Mouse (Mus musculus): ENCODE results near the gene Cep97. TPM values are rescaled to one million over a fixed set of nuclear protein-coding genes. Genes with fewer than 3 reads are reported as not detected.
"Not testable (repeated sequence)": the region's sequence is repeated elsewhere in the genome, so short reads cannot be mapped to it uniquely, and the experiment has no call there.

Cep97 gene
- polyA plus RNA-seq, 1 experiment from 2014 or later = 3.5 TPM

- H3K27ac ChIP-seq (replicated peaks) = peak within 1 kb of the TSS; percentile 79
- no peaks in the 10 kb centered on the region for H3K27me3 ChIP-seq
- H3K9ac ChIP-seq = peak within 1 kb of the TSS; percentile 68
- H3K4me2 ChIP-seq = peak within 1 kb of the TSS; percentile 79
- H3K4me1 ChIP-seq (replicated peaks) = peaks cover 19% of the 10 kb centered on the region
- WGBS (ENCODE audit: insufficient replicate concordance) = under 1% methylated on average over 42 of the region's 42 CpGs
- H3K36me3 ChIP-seq (replicated peaks) = peaks cover 38% of the 10 kb centered on the region
- no peaks in the 10 kb centered on the region for H3K9me3 ChIP-seq (replicated peaks)
- H3K4me3 ChIP-seq (replicated peaks) = peak within 1 kb of the TSS; percentile 71
- ATAC-seq (ENCODE audit: insufficient read depth) = peak; percentile 86
These were observed 31.7 kb upstream of the Cep97 start, which contains the start of gene Rpl24 for GRCm38 (mm10) chr16:55966212-55966871. Rpl24 (plus strand) TSS chr16:55966275.

GRCm38 (mm10) chr16:55964126-55964949 lies 29.7 kb upstream of the Cep97 start:
- ATAC-seq (ENCODE audit: insufficient read depth) = no peak
- Histone ChIP-seq H3K9ac (no peak overlapping the region), H3K4me2 (no peak overlapping the region), H3K4me1 (replicated peaks) (peaks cover 19% of the 10 kb centered on the region), H3K4me3 (replicated peaks) (no peak overlapping the region), H3K9me3 (replicated peaks) (no peaks in the 10 kb centered on the region), H3K27ac (replicated peaks) (no peak overlapping the region), H3K27me3 (no peaks in the 10 kb centered on the region), H3K36me3 (replicated peaks) (peaks cover 18% of the 10 kb centered on the region)
- 50% methylated on average over 4 of the region's 4 CpGs for WGBS (ENCODE audit: insufficient replicate concordance)

GRCm38 (mm10) chr16:55963068-55963467 lies 28.4 kb upstream of the Cep97 start:
- 82% methylated on average over 6 of the region's 11 CpGs for WGBS (ENCODE audit: insufficient replicate concordance)
- not testable (repeated sequence) for H3K27ac ChIP-seq (replicated peaks); H3K36me3 ChIP-seq (replicated peaks); H3K4me2 ChIP-seq; H3K9me3 ChIP-seq (replicated peaks); ATAC-seq (ENCODE audit: insufficient read depth); H3K9ac ChIP-seq; H3K4me3 ChIP-seq (replicated peaks); H3K27me3 ChIP-seq
- H3K4me1 ChIP-seq (replicated peaks) = peaks cover 12% of the 10 kb centered on the region

GRCm38 (mm10) chr16:55954196-55954595 lies 19.5 kb upstream of the Cep97 start:
- H3K27me3 ChIP-seq; H3K9me3 ChIP-seq (replicated peaks); ATAC-seq (ENCODE audit: insufficient read depth); H3K4me1 ChIP-seq (replicated peaks); H3K27ac ChIP-seq (replicated peaks); H3K4me2 ChIP-seq; H3K9ac ChIP-seq; H3K36me3 ChIP-seq (replicated peaks); H3K4me3 ChIP-seq (replicated peaks): not testable (repeated sequence)
- 78% methylated on average over 9 of the region's 9 CpGs for WGBS (ENCODE audit: insufficient replicate concordance)

- Histone ChIP-seq H3K36me3 (replicated peaks) (no peaks in the 10 kb centered on the region), H3K9me3 (replicated peaks) (no peaks in the 10 kb centered on the region), H3K27me3 (no peaks in the 10 kb centered on the region), H3K4me1 (replicated peaks) (peaks cover 8% of the 10 kb centered on the region), H3K4me2 (no peak overlapping the region), H3K27ac (replicated peaks) (no peak overlapping the region), H3K9ac (no peak overlapping the region), H3K4me3 (replicated peaks) (no peak overlapping the region)
- ATAC-seq (ENCODE audit: insufficient read depth) = no peak
These were observed 18.1 kb upstream of the Cep97 start for GRCm38 (mm10) chr16:55952771-55953170.

GRCm38 (mm10) chr16:55951679-55952327 lies 17.1 kb upstream of the Cep97 start:
- Histone ChIP-seq H3K4me3 (replicated peaks) (peak overlapping the region; percentile 49), H3K4me2 (peak overlapping the region; percentile 54), H3K9ac (no peak overlapping the region), H3K4me1 (replicated peaks) (peaks cover 8% of the 10 kb centered on the region), H3K27me3 (no peaks in the 10 kb centered on the region), H3K9me3 (replicated peaks) (no peaks in the 10 kb centered on the region), H3K36me3 (replicated peaks) (no peaks in the 10 kb centered on the region), H3K27ac (replicated peaks) (no peak overlapping the region)
- 48% methylated on average over 7 of the region's 7 CpGs for WGBS (ENCODE audit: insufficient replicate concordance)
- ATAC-seq (ENCODE audit: insufficient read depth) = no peak

GRCm38 (mm10) chr16:55950946-55951678 lies 16.5 kb upstream of the Cep97 start:
- Histone ChIP-seq H3K4me2 (peak overlapping the region; percentile 54), H3K9ac (no peak overlapping the region), H3K36me3 (replicated peaks) (no peaks in the 10 kb centered on the region), H3K27ac (replicated peaks) (no peak overlapping the region), H3K27me3 (no peaks in the 10 kb centered on the region), H3K4me1 (replicated peaks) (peaks cover 8% of the 10 kb centered on the region), H3K4me3 (replicated peaks) (peak overlapping the region; percentile 49), H3K9me3 (replicated peaks) (no peaks in the 10 kb centered on the region)
- ATAC-seq (ENCODE audit: insufficient read depth) = peak; percentile 70; the same call in 1 of the 2 replicates
- 25% methylated on average over 19 of the region's 19 CpGs for WGBS (ENCODE audit: insufficient replicate concordance)

GRCm38 (mm10) chr16:55950462-55950861 lies 15.8 kb upstream of the Cep97 start:
- H3K27me3 ChIP-seq = no peaks in the 10 kb centered on the region
- peaks cover 8% of the 10 kb centered on the region for H3K4me1 ChIP-seq (replicated peaks)
- H3K9ac ChIP-seq = no peak overlapping the region
- no peak overlapping the region for H3K4me2 ChIP-seq
- H3K27ac ChIP-seq (replicated peaks) = no peak overlapping the region
- no peak overlapping the region for H3K4me3 ChIP-seq (replicated peaks)
- H3K36me3 ChIP-seq (replicated peaks) = no peaks in the 10 kb centered on the region
- H3K9me3 ChIP-seq (replicated peaks) = no peaks in the 10 kb centered on the region
- ATAC-seq (ENCODE audit: insufficient read depth) = no peak
- 62% methylated on average over 3 of the region's 3 CpGs for WGBS (ENCODE audit: insufficient replicate concordance)

GRCm38 (mm10) chr16:55948963-55949362 lies 14.3 kb upstream of the Cep97 start:
- H3K27ac ChIP-seq (replicated peaks) = no peak overlapping the region
- H3K4me3 ChIP-seq (replicated peaks) = no peak overlapping the region
- WGBS (ENCODE audit: insufficient replicate concordance) = 12% methylated on average over 7 of the region's 7 CpGs
- no peaks in the 10 kb centered on the region for H3K27me3 ChIP-seq
- no peak overlapping the region; the same call in 1 of the 2 replicates for H3K4me2 ChIP-seq
- no peak for ATAC-seq (ENCODE audit: insufficient read depth)
- H3K9ac ChIP-seq = no peak overlapping the region
- peaks cover 8% of the 10 kb centered on the region for H3K4me1 ChIP-seq (replicated peaks)
- no peaks in the 10 kb centered on the region for H3K9me3 ChIP-seq (replicated peaks)
- no peaks in the 10 kb centered on the region for H3K36me3 ChIP-seq (replicated peaks)

GRCm38 (mm10) chr16:55947876-55948410 lies 13.3 kb upstream of the Cep97 start:
- not testable (repeated sequence) for H3K4me3 ChIP-seq (replicated peaks); H3K4me2 ChIP-seq; H3K27ac ChIP-seq (replicated peaks); H3K4me1 ChIP-seq (replicated peaks); H3K9ac ChIP-seq; ATAC-seq (ENCODE audit: insufficient read depth); H3K9me3 ChIP-seq (replicated peaks); H3K36me3 ChIP-seq (replicated peaks); H3K27me3 ChIP-seq
- WGBS (ENCODE audit: insufficient replicate concordance) = 72% methylated on average over 2 of the region's 2 CpGs
